Mouse (Mus musculus) kidney, embryonic 14.5 days (tissue): ENCODE data around the gene Hivep3. TPM values are rescaled to one million over a fixed set of nuclear protein-coding genes. Genes with fewer than 3 reads are reported as not detected.

Experiments
- ATAC-seq: fragments of 200-750 bp; cut with Nextera tagmentation; 2 replicates; pipeline ENCODE4 v1.8.0; 2017; ENCODE audit warnings: moderate number of reproducible peaks, mild to moderate bottlenecking, moderate TSS enrichment, moderate library complexity; ENCODE audit not compliant: low FRiP score, low TSS enrichment
- H3K27ac ChIP-seq: fragments of 300-500 bp; sonication (generic); 2 replicates; pipeline ENCODE4 v1.5.1; 2014; ENCODE audit warnings: low read depth, mild to moderate bottlenecking, low read length, moderate library complexity, mixed read lengths
- H3K27me3 ChIP-seq: fragments of 300-500 bp; sonication (generic); 2 replicates; pipeline ENCODE4 v1.6.1; 2014; ENCODE audit warnings: mild to moderate bottlenecking, low read length; ENCODE audit not compliant: control insufficient read depth, insufficient read depth
- H3K36me3 ChIP-seq: fragments of 300-500 bp; sonication (generic); 2 replicates; pipeline ENCODE4 v1.6.1; 2014; ENCODE audit warnings: low read length, mixed read lengths; ENCODE audit not compliant: control insufficient read depth, insufficient read depth
- H3K4me1 ChIP-seq: fragments of 300-500 bp; sonication (generic); 2 replicates; pipeline ENCODE4 v1.6.1; 2014; ENCODE audit warnings: low read length, mixed read lengths; ENCODE audit not compliant: control insufficient read depth, insufficient read depth
- H3K4me2 ChIP-seq: fragments of 300-500 bp; sonication (generic); replicated peaks from 2 replicates; pipeline ENCODE4 v1.6.1; 2014; ENCODE audit warnings: low read depth, mild to moderate bottlenecking, low read length
- H3K4me3 ChIP-seq: fragments of 300-500 bp; sonication (generic); 2 replicates; pipeline ENCODE4 v1.5.1; 2014; ENCODE audit warnings: mild to moderate bottlenecking, low read length
- H3K9ac ChIP-seq: fragments of 300-500 bp; sonication (generic); 2 replicates; pipeline ENCODE4 v1.6.1; 2014; ENCODE audit warnings: low read depth, mild to moderate bottlenecking, low read length, moderate library complexity
- H3K9me3 ChIP-seq: fragments of 300-500 bp; sonication (generic); 2 replicates; pipeline ENCODE4 v1.6.1; 2016; ENCODE audit warnings: low read length; ENCODE audit not compliant: control insufficient read depth
- WGBS: fragments of 180-500 bp; shearing (Covaris S2); extraction: QIAGEN DNeasy Blood & Tissue Kit; methylation state at CpG from one replicate; pipeline ENCODE4 v1.1.7; 2014; 5-methylcytosine and 5-hydroxymethylcytosine counted together
- polyA plus RNA-seq: library from polyadenylated mRNA; unstranded; fragments of >200 nt; fragmentation: Nextera tagmentation; extraction: Ambion mirVana; gene quantifications from 2 replicates; pipeline ENCODE4 v1.2.1, GENCODE M21; 2014

Hivep3 gene
- polyA plus RNA-seq, 1 experiment from 2014 or later, result 6.3 TPM

DNA sequence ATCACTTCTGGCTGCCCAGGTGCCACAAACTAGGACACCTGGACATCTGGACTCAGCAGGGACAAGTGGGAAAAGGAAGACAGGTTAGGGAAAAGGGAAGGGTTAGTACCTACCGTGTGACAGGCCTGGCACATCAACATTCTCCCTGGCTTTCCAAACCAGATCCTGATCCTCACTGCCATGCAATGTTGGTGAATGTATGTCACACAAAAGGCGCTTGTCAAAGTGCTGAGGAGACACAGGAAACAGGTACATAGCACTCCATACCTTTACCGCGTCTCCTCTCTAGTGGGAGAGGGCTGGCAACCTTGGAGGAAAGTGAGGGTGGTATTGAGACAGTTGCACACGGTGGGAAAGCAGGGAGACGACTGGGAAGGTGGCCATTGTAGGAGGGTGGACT, 214.8 kb downstream of the Hivep3 start:
- H3K27me3 ChIP-seq, result no peaks in the 10 kb centered on the region
- no peak overlapping the region for H3K27ac ChIP-seq
- no peak overlapping the region for H3K4me2 ChIP-seq
- peaks cover 7% of the 10 kb centered on the region; the same call in 1 of the 2 replicates for H3K9me3 ChIP-seq
- no peak overlapping the region for H3K4me3 ChIP-seq
- H3K9ac ChIP-seq, result no peak overlapping the region
- no peak for ATAC-seq
- 81% methylated on average over 6 of the region's 6 CpGs for WGBS
- no peaks in the 10 kb centered on the region for H3K4me1 ChIP-seq
- H3K36me3 ChIP-seq, result no peaks in the 10 kb centered on the region

- Histone ChIP-seq H3K36me3 (no peaks in the 10 kb centered on the region), H3K4me1 (no peaks in the 10 kb centered on the region), H3K27ac (no peak overlapping the region), H3K9ac (no peak overlapping the region), H3K9me3 (peaks cover 7% of the 10 kb centered on the region; the same call in 1 of the 2 replicates), H3K27me3 (no peaks in the 10 kb centered on the region), H3K4me3 (no peak overlapping the region), H3K4me2 (no peak overlapping the region)
- WGBS, result 78% methylated on average over 12 of the region's 12 CpGs
- ATAC-seq, result no peak
Measured at GRCm38 (mm10) chr4:119948922-119949614, 215.5 kb downstream of the Hivep3 start.

DNA sequence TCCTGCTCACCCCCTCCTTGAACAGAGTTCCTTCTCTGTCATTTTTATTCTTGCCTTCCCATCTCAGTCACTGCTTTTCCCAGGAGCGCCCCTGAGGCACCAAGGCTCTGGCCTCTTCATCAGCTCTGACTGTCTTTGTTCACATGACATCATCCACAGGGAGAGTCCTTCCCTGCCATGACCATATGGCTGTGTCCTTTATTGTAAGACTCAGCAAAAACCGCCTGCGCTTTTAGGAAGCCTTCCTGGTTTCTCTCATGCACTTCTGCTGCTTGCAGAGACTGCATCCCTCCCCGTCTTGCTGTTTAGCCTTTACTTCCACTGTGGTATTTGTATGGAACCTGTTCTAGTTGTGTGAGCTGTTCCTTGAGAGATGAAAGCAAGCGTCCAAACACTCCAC, 216.6 kb downstream of the Hivep3 start:
- Histone ChIP-seq H3K27me3 (no peaks in the 10 kb centered on the region), H3K9ac (no peak overlapping the region), H3K4me1 (no peaks in the 10 kb centered on the region), H3K36me3 (no peaks in the 10 kb centered on the region), H3K9me3 (peaks cover 1% of the 10 kb centered on the region; the same call in 1 of the 2 replicates), H3K4me2 (no peak overlapping the region), H3K27ac (no peak overlapping the region), H3K4me3 (no peak overlapping the region)
- WGBS, result 87% methylated on average over 5 of the region's 5 CpGs
- no peak for ATAC-seq

GRCm38 (mm10) chr4:119951081-119951480, 217.5 kb downstream of the Hivep3 start:
- no peaks in the 10 kb centered on the region for H3K36me3 ChIP-seq
- WGBS, result 82% methylated on average over 1 of the region's 1 CpGs
- H3K4me2 ChIP-seq, result no peak overlapping the region
- no peaks in the 10 kb centered on the region for H3K27me3 ChIP-seq
- H3K4me3 ChIP-seq, result no peak overlapping the region
- H3K4me1 ChIP-seq, result no peaks in the 10 kb centered on the region
- H3K9ac ChIP-seq, result no peak overlapping the region
- no peak overlapping the region for H3K27ac ChIP-seq
- no peaks in the 10 kb centered on the region for H3K9me3 ChIP-seq
- no peak for ATAC-seq

DNA sequence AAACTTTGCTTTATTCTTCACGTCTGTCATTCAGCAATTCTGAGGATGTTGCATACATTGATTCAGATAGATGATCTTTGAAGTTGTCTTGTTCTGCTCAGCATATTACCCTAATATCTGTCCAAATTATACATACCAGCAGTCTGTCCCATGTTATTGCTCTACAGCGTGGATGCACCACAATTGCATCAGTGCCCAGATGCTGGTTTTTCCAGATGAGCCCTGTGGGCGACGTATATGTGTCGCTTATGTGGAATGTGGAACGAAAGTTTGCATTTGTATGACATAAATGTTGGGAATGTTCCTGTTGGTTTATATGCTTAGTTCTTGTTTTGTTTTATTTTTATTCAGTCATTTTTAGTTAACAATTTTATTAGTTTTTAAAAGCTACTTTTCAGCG, 221.4 kb downstream of the Hivep3 start:
- Histone ChIP-seq H3K27ac (no peak overlapping the region), H3K9ac (no peak overlapping the region), H3K9me3 (no peaks in the 10 kb centered on the region), H3K4me3 (no peak overlapping the region), H3K36me3 (no peaks in the 10 kb centered on the region), H3K4me2 (no peak overlapping the region), H3K4me1 (peaks cover 9% of the 10 kb centered on the region; the same call in 1 of the 2 replicates), H3K27me3 (no peaks in the 10 kb centered on the region)
- no peak for ATAC-seq
- 93% methylated on average over 7 of the region's 7 CpGs for WGBS

- 95% methylated on average over 2 of the region's 2 CpGs for whole genome bisulfite sequencing
- Histone ChIP-seq H3K4me2 (no peak overlapping the region), H3K4me3 (no peak overlapping the region), H3K27ac (no peak overlapping the region), H3K9me3 (no peaks in the 10 kb centered on the region), H3K36me3 (no peaks in the 10 kb centered on the region), H3K4me1 (peaks cover 9% of the 10 kb centered on the region; the same call in 1 of the 2 replicates), H3K9ac (no peak overlapping the region), H3K27me3 (no peaks in the 10 kb centered on the region)
- ATAC-seq, result no peak
Measured at GRCm38 (mm10) chr4:119957970-119958369, 224.4 kb downstream of the Hivep3 start.

- H3K27me3 ChIP-seq, result no peaks in the 10 kb centered on the region
Measured at GRCm38 (mm10) chr4:119959293-119959692, 225.7 kb downstream of the Hivep3 start.

GRCm38 (mm10) chr4:119959873-119960272, 226.3 kb downstream of the Hivep3 start:
- H3K36me3 ChIP-seq, result no peaks in the 10 kb centered on the region
- 62% methylated on average over 1 of the region's 1 CpGs for WGBS
- H3K4me3 ChIP-seq, result no peak overlapping the region
- no peaks in the 10 kb centered on the region for H3K9me3 ChIP-seq
- no peak overlapping the region for H3K4me2 ChIP-seq
- H3K27me3 ChIP-seq, result no peaks in the 10 kb centered on the region
- H3K27ac ChIP-seq, result no peak overlapping the region
- no peak for ATAC-seq
- peaks cover 9% of the 10 kb centered on the region; the same call in 1 of the 2 replicates for H3K4me1 ChIP-seq
- H3K9ac ChIP-seq, result no peak overlapping the region

More at GRCm38 (mm10) chr4:119959293-119959692, 225.7 kb downstream of the Hivep3 start:
- H3K4me2 ChIP-seq, result no peak overlapping the region
- no peak overlapping the region for H3K4me3 ChIP-seq
- no peaks in the 10 kb centered on the region for H3K9me3 ChIP-seq
- H3K36me3 ChIP-seq, result no peaks in the 10 kb centered on the region
- 21% methylated on average over 7 of the region's 7 CpGs for WGBS
- no peak overlapping the region for H3K27ac ChIP-seq
- ATAC-seq, result peak; percentile 51; the same call in 1 of the 2 replicates
- H3K4me1 ChIP-seq, result peaks cover 9% of the 10 kb centered on the region; the same call in 1 of the 2 replicates
- no peak overlapping the region for H3K9ac ChIP-seq

GRCm38 (mm10) chr4:119960523-119960922, 226.9 kb downstream of the Hivep3 start:
- Histone ChIP-seq H3K4me1 (peaks cover 9% of the 10 kb centered on the region; the same call in 1 of the 2 replicates), H3K4me3 (no peak overlapping the region), H3K9me3 (no peaks in the 10 kb centered on the region), H3K4me2 (no peak overlapping the region), H3K27ac (no peak overlapping the region), H3K36me3 (no peaks in the 10 kb centered on the region), H3K27me3 (no peaks in the 10 kb centered on the region), H3K9ac (no peak overlapping the region)
- WGBS, result 88% methylated on average over 6 of the region's 6 CpGs
- ATAC-seq, result no peak
